Mouse (Mus musculus): Measurements from ENCODE around the gene Pdlim7.

The Pdlim7 gene

GRCm38 (mm10) chr13:55513111-55513748 lies at the start of gene Pdlim7:
TSS of gene Pdlim7 (minus strand) at chr13:55513676.
- DNase-seq: peak; percentile 86

GRCm38 (mm10) chr13:55557499-55557898 lies 44.0 kb upstream of the Pdlim7 start:
- DNase-seq: no peak

- DNase-seq: no peak
These were observed 42.4 kb upstream of the Pdlim7 start for GRCm38 (mm10) chr13:55555921-55556320.

- no peak for DNase-seq
These were observed 35.6 kb upstream of the Pdlim7 start for GRCm38 (mm10) chr13:55549061-55549460.

- no peak for DNase-seq
These were observed 35.0 kb upstream of the Pdlim7 start for GRCm38 (mm10) chr13:55548426-55548825.

GRCm38 (mm10) chr13:55547916-55548315 lies 34.4 kb upstream of the Pdlim7 start:
- no peak for DNase-seq

- DNase-seq: no peak
These were observed 31.3 kb upstream of the Pdlim7 start for GRCm38 (mm10) chr13:55544792-55545191.

GRCm38 (mm10) chr13:55543447-55543846 lies 30.0 kb upstream of the Pdlim7 start:
- DNase-seq: no peak

- DNase-seq: peak; percentile 96
These were observed 29.4 kb upstream of the Pdlim7 start for GRCm38 (mm10) chr13:55542891-55543290.

- DNase-seq: no peak
These were observed 27.5 kb upstream of the Pdlim7 start for GRCm38 (mm10) chr13:55540933-55541332.

GRCm38 (mm10) chr13:55536194-55537175 lies 23.0 kb upstream of the Pdlim7 start, which contains the start of gene Ddx41:
TSS of gene Ddx41 (minus strand) at chr13:55536658.
- peak; percentile 100 for DNase-seq

- no peak for DNase-seq
These were observed 22.3 kb upstream of the Pdlim7 start for GRCm38 (mm10) chr13:55535796-55536193.

GRCm38 (mm10) chr13:55535191-55535590 lies 21.7 kb upstream of the Pdlim7 start:
- no peak for DNase-seq

GRCm38 (mm10) chr13:55529198-55529915 lies 15.9 kb upstream of the Pdlim7 start, which contains the start of gene Dok3:
TSS of gene Dok3 (minus strand) at chr13:55529296.
- DNase-seq: no peak

GRCm38 (mm10) chr13:55527834-55528772 lies 14.6 kb upstream of the Pdlim7 start:
- no peak for DNase-seq

- DNase-seq: no peak
These were observed 13.7 kb upstream of the Pdlim7 start for GRCm38 (mm10) chr13:55527212-55527611.

- no peak for DNase-seq
These were observed 12.5 kb upstream of the Pdlim7 start for GRCm38 (mm10) chr13:55525733-55526553.

GRCm38 (mm10) chr13:55523951-55524600 lies 10.6 kb upstream of the Pdlim7 start:
- no peak for DNase-seq

- DNase-seq: peak; percentile 52
These were observed 9.8 kb upstream of the Pdlim7 start for GRCm38 (mm10) chr13:55523278-55523677.

GRCm38 (mm10) chr13:55522730-55523129 lies 9.3 kb upstream of the Pdlim7 start:
- no peak for DNase-seq
